Mouse (Mus musculus) kidney, embryonic 15.5 days (tissue): Measurements from ENCODE around the gene St6gal1. TPM values are rescaled to one million over a fixed set of nuclear protein-coding genes. Genes with fewer than 3 reads are reported as not detected.

ENCODE experiments used
- ATAC-seq: fragments of 200-750 bp; cut with Nextera tagmentation; replicated peaks from 2 replicates; pipeline ENCODE4 v1.8.0; 2017; ENCODE audit warnings: moderate TSS enrichment; ENCODE audit not compliant: low FRiP score
- H3K27ac ChIP-seq: fragments of 300-500 bp; sonication (generic); 2 replicates; pipeline ENCODE4 v1.5.1; 2015; ENCODE audit warnings: mild to moderate bottlenecking, inconsistent platforms
- H3K27me3 ChIP-seq: fragments of 300-500 bp; sonication (generic); 2 replicates; pipeline ENCODE4 v1.6.1; 2015; ENCODE audit warnings: inconsistent platforms
- H3K36me3 ChIP-seq: fragments of 300-500 bp; sonication (generic); 2 replicates; pipeline ENCODE4 v1.6.1; 2015; ENCODE audit warnings: inconsistent platforms
- H3K4me1 ChIP-seq: fragments of 300-500 bp; sonication (generic); 2 replicates; pipeline ENCODE4 v1.6.1; 2015; ENCODE audit warnings: inconsistent platforms
- H3K4me2 ChIP-seq: fragments of 300-500 bp; sonication (generic); 2 replicates; pipeline ENCODE4 v1.6.1; 2015; ENCODE audit warnings: moderate library complexity, mild to moderate bottlenecking, inconsistent platforms
- H3K4me3 ChIP-seq: fragments of 300-500 bp; sonication (generic); replicated peaks from 2 replicates; pipeline ENCODE4 v1.5.1; 2015; ENCODE audit warnings: mild to moderate bottlenecking, inconsistent platforms
- H3K9ac ChIP-seq: fragments of 300-500 bp; sonication (generic); 2 replicates; pipeline ENCODE4 v1.6.1; 2015; ENCODE audit warnings: mild to moderate bottlenecking, inconsistent platforms
- H3K9me3 ChIP-seq: fragments of 300-500 bp; sonication (generic); replicated peaks from 2 replicates; pipeline ENCODE4 v1.6.1; 2016; ENCODE audit warnings: inconsistent platforms
- WGBS: fragments of 180-500 bp; shearing (Covaris S2); methylation state at CpG from one replicate; pipeline ENCODE4 v1.1.7; 2015; ENCODE audit warnings: mixed read lengths; 5-methylcytosine and 5-hydroxymethylcytosine counted together
- polyA plus RNA-seq: library from polyadenylated mRNA; unstranded; fragments of >200 nt; fragmentation: Nextera tagmentation; extraction: Ambion mirVana; gene quantifications from 2 replicates; pipeline ENCODE4 v1.2.1, GENCODE M21; 2015

Gene St6gal1
- polyA plus RNA-seq, 1 experiment from 2014 or later, result 22.6 TPM

GRCm38 (mm10) chr16:23269056-23269983 lies 44.8 kb downstream of the St6gal1 start:
- H3K9ac ChIP-seq, result no peak overlapping the region
- 0 out of 2 replicates have a peak overlapping the region, but pooled peaks have one; percentile 1 for H3K4me2 ChIP-seq
- whole genome bisulfite sequencing, result 73% methylated on average over 17 of the region's 17 CpGs
- peak overlapping the region; percentile 87 for H3K27ac ChIP-seq
- peaks cover 3% of the 10 kb centered on the region for H3K36me3 ChIP-seq
- peak; percentile 47 for ATAC-seq
- no peaks in the 10 kb centered on the region for H3K9me3 ChIP-seq
- no peak overlapping the region for H3K4me3 ChIP-seq
- no peaks in the 10 kb centered on the region for H3K27me3 ChIP-seq
- peaks cover 54% of the 10 kb centered on the region for H3K4me1 ChIP-seq

GRCm38 (mm10) chr16:23269984-23270912 lies 45.7 kb downstream of the St6gal1 start:
- no peaks in the 10 kb centered on the region for H3K9me3 ChIP-seq
- H3K4me3 ChIP-seq, result no peak overlapping the region
- no peak overlapping the region for H3K9ac ChIP-seq
- 25% methylated on average over 10 of the region's 10 CpGs for WGBS
- H3K27ac ChIP-seq, result peak overlapping the region; percentile 87
- H3K27me3 ChIP-seq, result no peaks in the 10 kb centered on the region
- 0 out of 2 replicates have a peak overlapping the region, but pooled peaks have one; percentile 7 for H3K4me2 ChIP-seq
- ATAC-seq, result peak; percentile 64
- no peaks in the 10 kb centered on the region for H3K36me3 ChIP-seq
- peaks cover 54% of the 10 kb centered on the region for H3K4me1 ChIP-seq

- H3K4me2 ChIP-seq, result 0 out of 2 replicates have a peak overlapping the region, but pooled peaks have one; percentile 7
- H3K4me3 ChIP-seq, result no peak overlapping the region
- H3K27me3 ChIP-seq, result no peaks in the 10 kb centered on the region
- WGBS, result 3% methylated on average over 2 of the region's 3 CpGs
- peaks cover 53% of the 10 kb centered on the region for H3K4me1 ChIP-seq
- peak; percentile 31; the same call in 1 of the 2 replicates for ATAC-seq
- H3K36me3 ChIP-seq, result no peaks in the 10 kb centered on the region
- H3K9ac ChIP-seq, result no peak overlapping the region
- H3K9me3 ChIP-seq, result no peaks in the 10 kb centered on the region
- peak overlapping the region; percentile 87 for H3K27ac ChIP-seq
These were observed 46.3 kb downstream of the St6gal1 start for GRCm38 (mm10) chr16:23270913-23271253.

DNA sequence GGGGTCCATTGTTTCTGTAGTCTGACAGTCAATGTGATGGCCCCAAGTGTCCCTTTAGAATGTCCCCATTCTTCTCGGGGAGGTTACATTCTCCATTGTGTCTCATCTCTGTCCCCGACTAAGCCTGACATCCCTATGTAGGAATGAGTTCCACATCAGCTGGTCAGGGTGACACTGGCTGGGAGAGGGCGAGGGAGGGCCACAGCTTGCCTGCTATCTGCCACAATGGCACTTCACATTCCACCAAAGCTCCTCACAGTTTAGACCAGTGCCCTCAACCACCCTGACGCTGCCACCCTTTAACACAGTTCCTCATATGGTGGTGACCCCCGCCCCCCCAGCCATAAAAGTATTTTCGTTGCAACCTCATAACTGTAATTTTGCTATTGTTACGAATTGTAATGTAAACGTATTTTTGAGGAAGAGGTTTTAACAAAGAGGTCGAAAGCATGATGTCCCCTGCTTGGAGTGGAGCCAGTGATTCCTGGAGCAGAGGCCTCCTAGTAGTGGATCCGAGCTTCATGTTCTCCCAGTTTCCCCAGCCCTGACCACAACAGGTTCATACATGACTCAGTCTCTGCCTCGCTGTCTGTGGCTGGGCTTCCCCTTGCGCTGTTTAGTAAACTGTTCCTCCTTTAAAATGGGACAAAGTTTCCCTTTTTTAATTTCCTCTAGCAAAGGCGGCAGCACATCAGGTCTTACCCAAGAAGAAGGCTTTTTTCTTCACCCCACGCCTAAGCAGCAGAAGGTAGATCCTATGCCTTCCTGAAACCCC lies 47.4 kb downstream of the St6gal1 start:
- peaks cover 47% of the 10 kb centered on the region for H3K4me1 ChIP-seq
- no peak for ATAC-seq
- WGBS, result 73% methylated on average over 14 of the region's 14 CpGs
- no peak overlapping the region for H3K4me3 ChIP-seq
- H3K36me3 ChIP-seq, result no peaks in the 10 kb centered on the region
- peak overlapping the region; percentile 37; the same call in 1 of the 2 replicates for H3K27ac ChIP-seq
- no peak overlapping the region for H3K4me2 ChIP-seq
- no peaks in the 10 kb centered on the region for H3K9me3 ChIP-seq
- no peaks in the 10 kb centered on the region for H3K27me3 ChIP-seq
- no peak overlapping the region for H3K9ac ChIP-seq

- no peak for ATAC-seq
- H3K9me3 ChIP-seq, result no peaks in the 10 kb centered on the region
- H3K4me3 ChIP-seq, result no peak overlapping the region
- no peaks in the 10 kb centered on the region for H3K36me3 ChIP-seq
- H3K4me1 ChIP-seq, result peaks cover 47% of the 10 kb centered on the region
- H3K9ac ChIP-seq, result no peak overlapping the region
- 45% methylated on average over 9 of the region's 9 CpGs for WGBS
- H3K27me3 ChIP-seq, result no peaks in the 10 kb centered on the region
- H3K4me2 ChIP-seq, result no peak overlapping the region
- peak overlapping the region; percentile 37; the same call in 1 of the 2 replicates for H3K27ac ChIP-seq
These were observed 48.1 kb downstream of the St6gal1 start for GRCm38 (mm10) chr16:23272521-23273230.

DNA sequence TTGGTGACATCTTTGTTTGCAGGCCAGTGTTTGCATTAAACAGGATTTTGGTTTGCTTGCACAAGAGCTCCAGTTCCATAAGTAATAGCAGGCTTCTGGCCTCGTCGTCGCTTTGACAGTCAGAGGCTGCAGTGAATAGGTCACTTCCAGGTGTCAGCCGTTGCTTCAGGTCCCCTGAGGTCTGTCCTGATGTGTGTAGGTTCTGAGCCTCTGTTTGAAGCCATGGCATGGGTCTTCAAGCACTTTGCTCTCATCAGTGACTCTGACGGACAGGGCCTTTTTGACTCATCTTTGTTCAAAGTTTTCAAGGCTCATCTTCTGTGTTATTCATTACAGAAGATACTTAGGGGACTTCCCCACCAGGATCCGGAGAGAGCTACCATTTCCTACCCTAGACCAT lies 49.5 kb downstream of the St6gal1 start:
- H3K4me1 ChIP-seq, result peaks cover 42% of the 10 kb centered on the region
- ATAC-seq, result no peak
- 84% methylated on average over 6 of the region's 6 CpGs for WGBS

GRCm38 (mm10) chr16:23274606-23275310 lies 50.2 kb downstream of the St6gal1 start:
- no peak overlapping the region for H3K27ac ChIP-seq
- no peak overlapping the region for H3K4me3 ChIP-seq
- no peak for ATAC-seq
- no peak overlapping the region for H3K9ac ChIP-seq
- WGBS, result 87% methylated on average over 7 of the region's 7 CpGs
- H3K36me3 ChIP-seq, result no peaks in the 10 kb centered on the region
- no peaks in the 10 kb centered on the region for H3K9me3 ChIP-seq
- H3K27me3 ChIP-seq, result no peaks in the 10 kb centered on the region
- no peak overlapping the region for H3K4me2 ChIP-seq
- H3K4me1 ChIP-seq, result peaks cover 34% of the 10 kb centered on the region

More for the DNA sequence above, 49.5 kb downstream of the St6gal1 start:
- Histone ChIP-seq H3K4me2 (no peak overlapping the region), H3K27ac (no peak overlapping the region), H3K9ac (no peak overlapping the region), H3K27me3 (no peaks in the 10 kb centered on the region), H3K36me3 (no peaks in the 10 kb centered on the region), H3K9me3 (no peaks in the 10 kb centered on the region), H3K4me3 (no peak overlapping the region)

- H3K36me3 ChIP-seq, result no peaks in the 10 kb centered on the region
- no peak overlapping the region for H3K27ac ChIP-seq
- peaks cover 25% of the 10 kb centered on the region for H3K4me1 ChIP-seq
- H3K27me3 ChIP-seq, result no peaks in the 10 kb centered on the region
- H3K9me3 ChIP-seq, result no peaks in the 10 kb centered on the region
- no peak overlapping the region for H3K4me3 ChIP-seq
- no peak for ATAC-seq
- H3K4me2 ChIP-seq, result no peak overlapping the region
- no peak overlapping the region for H3K9ac ChIP-seq
- 85% methylated on average over 2 of the region's 2 CpGs for WGBS
These were observed 51.1 kb downstream of the St6gal1 start for GRCm38 (mm10) chr16:23275661-23276060.

DNA sequence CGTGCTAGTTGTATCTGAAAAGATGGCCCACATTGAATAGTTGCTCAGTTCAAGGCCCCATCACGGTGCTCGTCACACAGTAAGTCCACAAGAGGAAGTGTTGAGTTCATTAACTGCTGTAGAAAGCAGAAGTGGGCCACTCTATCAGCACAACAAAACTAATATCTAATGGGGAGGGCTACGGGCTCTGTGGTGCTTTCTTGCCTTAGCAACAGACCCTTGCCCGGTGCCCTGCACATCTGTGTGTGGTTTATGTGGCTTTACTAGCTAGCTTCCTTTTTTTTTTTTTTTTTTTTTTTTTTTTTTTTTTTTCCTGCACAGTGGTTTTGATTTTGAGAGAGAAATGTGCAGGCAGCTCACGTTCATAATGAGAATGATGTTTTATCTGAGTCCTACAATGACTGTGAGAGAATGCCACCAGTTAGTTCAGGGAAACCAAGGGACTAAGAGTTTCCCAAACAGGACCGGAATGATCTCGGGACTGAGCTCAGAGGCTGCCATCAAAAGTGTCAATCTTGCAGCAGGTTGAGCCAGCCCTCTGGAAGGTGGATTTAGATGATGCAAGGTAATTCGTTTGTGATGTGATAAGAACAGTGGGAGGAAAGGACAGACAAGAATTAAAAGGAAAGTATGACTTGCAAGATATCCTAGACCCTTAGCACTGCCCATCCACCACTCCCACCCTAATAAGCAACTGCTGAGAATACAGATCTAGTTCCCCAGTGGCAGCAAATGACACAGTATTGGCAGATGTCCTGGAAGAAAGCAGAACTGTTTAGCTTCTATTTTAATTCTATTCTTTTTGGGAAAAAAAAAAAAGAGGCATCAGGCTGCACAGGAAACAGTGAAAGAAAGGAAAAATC lies 55.6 kb downstream of the St6gal1 start:
- Histone ChIP-seq H3K9ac (no peak overlapping the region), H3K4me2 (no peak overlapping the region), H3K27ac (no peak overlapping the region), H3K36me3 (no peaks in the 10 kb centered on the region), H3K27me3 (no peaks in the 10 kb centered on the region), H3K9me3 (no peaks in the 10 kb centered on the region), H3K4me3 (no peak overlapping the region), H3K4me1 (no peaks in the 10 kb centered on the region)
- no peak for ATAC-seq
- WGBS, result 73% methylated on average over 9 of the region's 9 CpGs

DNA sequence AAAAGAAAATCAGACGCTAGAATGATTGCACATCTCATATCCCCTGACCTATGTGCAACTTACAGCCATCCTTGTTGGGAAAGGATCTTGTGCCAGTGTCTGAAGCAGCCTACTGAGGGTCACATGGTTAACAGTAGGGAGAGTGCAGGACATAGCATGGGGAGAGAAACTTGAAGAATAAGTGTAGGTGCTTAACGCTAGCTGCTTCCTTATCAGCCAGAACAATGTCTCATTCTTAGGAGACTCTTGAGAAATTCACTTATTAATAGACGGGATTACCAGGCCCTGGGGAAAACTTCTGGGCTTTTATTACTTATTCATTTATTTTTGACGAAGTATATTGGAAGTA lies 56.2 kb downstream of the St6gal1 start:
- H3K9ac ChIP-seq, result no peak overlapping the region
- H3K4me1 ChIP-seq, result no peaks in the 10 kb centered on the region
- no peak for ATAC-seq
- no peak overlapping the region for H3K4me2 ChIP-seq
- H3K27me3 ChIP-seq, result no peaks in the 10 kb centered on the region
- H3K27ac ChIP-seq, result no peak overlapping the region
- no peaks in the 10 kb centered on the region for H3K9me3 ChIP-seq
- 78% methylated on average over 4 of the region's 4 CpGs for WGBS
- H3K36me3 ChIP-seq, result no peaks in the 10 kb centered on the region
- no peak overlapping the region for H3K4me3 ChIP-seq
